Mouse (Mus musculus): Measurements from ENCODE around the gene Olfr374. TPM values are rescaled to one million over a fixed set of nuclear protein-coding genes. Genes with fewer than 3 reads are reported as not detected.

Gene Olfr374
- polyA plus RNA-seq, 1 experiment, result not detected

DNA sequence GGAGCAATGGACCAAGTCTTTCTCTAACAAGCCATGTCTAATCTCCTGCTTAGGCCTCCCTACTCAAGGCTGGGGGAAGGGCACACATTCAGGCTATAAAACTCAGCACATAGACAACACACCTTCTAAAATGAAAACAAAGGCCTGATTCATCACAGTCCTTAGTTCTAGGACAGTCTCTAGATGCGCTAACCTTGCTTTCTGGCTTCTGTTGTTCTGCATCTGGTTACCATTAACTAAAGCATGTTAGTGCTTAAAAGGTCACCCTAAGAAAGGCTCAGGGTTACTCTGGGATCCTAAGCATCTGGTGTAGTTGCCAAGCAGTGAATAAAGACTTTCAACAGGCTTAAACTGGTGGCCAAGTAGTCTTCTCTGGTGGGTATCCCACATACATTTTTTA lies 15.2 kb downstream of the Olfr374 start:
- no peak for DNase-seq (ENCODE audit: low read depth)
- TF ChIP-seq CTCF (IDR thresholded peaks at IDR 0.05; ENCODE audit: borderline replicate concordance, extremely low read depth, insufficient read depth, insufficient read length) (no peak), POLR2A (IDR thresholded peaks at IDR 0.05; ENCODE audit: borderline replicate concordance, extremely low read depth, insufficient read depth, insufficient read length, poor library complexity, severe bottlenecking) (no peak)

DNA sequence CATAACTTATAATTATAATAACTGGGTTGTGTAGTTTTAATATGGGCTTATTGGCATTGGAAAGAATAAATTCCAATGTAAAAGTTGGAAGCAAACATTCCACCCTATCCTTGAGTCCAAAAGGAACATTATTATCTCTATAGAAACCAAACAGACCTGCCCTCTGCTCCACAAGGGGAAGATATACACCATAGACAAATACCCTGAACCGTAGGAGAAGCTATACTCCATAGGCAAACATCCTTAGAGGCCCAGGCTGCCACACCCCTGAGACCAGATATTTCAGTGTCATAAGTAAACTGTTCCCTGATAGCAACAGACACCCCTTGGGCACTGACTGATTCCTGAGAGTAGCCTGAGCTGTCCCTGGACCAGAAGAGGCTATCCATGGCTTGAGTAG lies 21.0 kb downstream of the Olfr374 start:
- no peak for TF ChIP-seq CTCF (IDR thresholded peaks at IDR 0.05; ENCODE audit: borderline replicate concordance, extremely low read depth, insufficient read depth, insufficient read length)
- TF ChIP-seq POLR2A (IDR thresholded peaks at IDR 0.05; ENCODE audit: borderline replicate concordance, extremely low read depth, insufficient read depth, insufficient read length, poor library complexity, severe bottlenecking), result no peak
- DNase-seq (ENCODE audit: low read depth), result no peak

GRCm38 (mm10) chr8:72131251-72131650 lies 24.4 kb downstream of the Olfr374 start:
- no peak for DNase-seq (ENCODE audit: low read depth)
- TF ChIP-seq CTCF (IDR thresholded peaks at IDR 0.05; ENCODE audit: borderline replicate concordance, extremely low read depth, insufficient read depth, insufficient read length) (no peak), POLR2A (IDR thresholded peaks at IDR 0.05; ENCODE audit: borderline replicate concordance, extremely low read depth, insufficient read depth, insufficient read length, poor library complexity, severe bottlenecking) (no peak)

GRCm38 (mm10) chr8:72131901-72132300 lies 25.1 kb downstream of the Olfr374 start:
- TF ChIP-seq POLR2A (IDR thresholded peaks at IDR 0.05; ENCODE audit: borderline replicate concordance, extremely low read depth, insufficient read depth, insufficient read length, poor library complexity, severe bottlenecking) (no peak), CTCF (IDR thresholded peaks at IDR 0.05; ENCODE audit: borderline replicate concordance, extremely low read depth, insufficient read depth, insufficient read length) (no peak)
- DNase-seq (ENCODE audit: low read depth), result no peak

DNA sequence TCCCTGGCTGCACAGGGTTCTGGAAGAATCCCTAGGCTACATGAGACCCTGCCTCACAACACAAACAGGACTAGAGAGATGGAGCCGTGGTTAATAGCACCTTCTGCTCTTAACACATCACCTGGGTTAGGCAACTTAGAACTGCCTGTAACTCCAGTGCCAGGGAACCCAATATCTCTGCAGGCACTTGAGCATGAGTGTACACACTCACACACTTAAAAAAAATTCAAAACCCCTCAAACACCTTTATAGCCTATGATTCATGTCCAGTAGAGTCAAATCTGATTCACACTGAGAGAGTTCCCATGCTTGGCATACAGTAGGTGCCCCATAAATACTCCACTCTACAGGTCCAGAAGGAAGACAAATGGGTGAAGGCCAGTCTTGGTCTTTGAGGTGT lies 25.6 kb downstream of the Olfr374 start:
- TF ChIP-seq POLR2A (IDR thresholded peaks at IDR 0.05; ENCODE audit: borderline replicate concordance, extremely low read depth, insufficient read depth, insufficient read length, poor library complexity, severe bottlenecking), result no peak
- TF ChIP-seq CTCF (IDR thresholded peaks at IDR 0.05; ENCODE audit: borderline replicate concordance, extremely low read depth, insufficient read depth, insufficient read length), result no peak
- DNase-seq (ENCODE audit: low read depth), result no peak

DNA sequence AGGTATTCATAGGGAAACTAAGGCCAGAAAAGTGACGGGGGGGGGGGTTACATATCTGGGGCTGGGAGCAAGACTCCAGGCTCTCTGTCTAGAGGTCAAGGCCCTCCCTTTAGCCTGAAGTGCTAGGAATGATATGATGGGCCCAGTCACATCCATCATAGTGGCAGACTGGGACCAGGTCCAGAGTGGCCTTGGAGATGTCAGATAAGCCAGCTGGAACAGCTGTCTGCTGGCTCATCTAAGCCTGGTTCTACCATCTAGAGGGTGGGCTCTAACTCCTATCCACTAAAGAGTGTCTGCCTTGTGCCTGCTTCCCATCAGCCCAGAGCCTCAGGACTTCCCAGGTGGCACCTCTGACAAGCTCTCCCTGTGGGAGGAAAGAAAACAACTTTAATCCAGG lies 26.1 kb downstream of the Olfr374 start:
- DNase-seq (ENCODE audit: low read depth), result no peak
- TF ChIP-seq POLR2A (IDR thresholded peaks at IDR 0.05; ENCODE audit: borderline replicate concordance, extremely low read depth, insufficient read depth, insufficient read length, poor library complexity, severe bottlenecking) (no peak), CTCF (IDR thresholded peaks at IDR 0.05; ENCODE audit: borderline replicate concordance, extremely low read depth, insufficient read depth, insufficient read length) (no peak)

- TF ChIP-seq POLR2A (IDR thresholded peaks at IDR 0.05; ENCODE audit: borderline replicate concordance, extremely low read depth, insufficient read depth, insufficient read length, poor library complexity, severe bottlenecking) (no peak), CTCF (IDR thresholded peaks at IDR 0.05; ENCODE audit: borderline replicate concordance, extremely low read depth, insufficient read depth, insufficient read length) (no peak)
- no peak for DNase-seq (ENCODE audit: low read depth)
Observed at GRCm38 (mm10) chr8:72133507-72133906, 26.7 kb downstream of the Olfr374 start.

DNA sequence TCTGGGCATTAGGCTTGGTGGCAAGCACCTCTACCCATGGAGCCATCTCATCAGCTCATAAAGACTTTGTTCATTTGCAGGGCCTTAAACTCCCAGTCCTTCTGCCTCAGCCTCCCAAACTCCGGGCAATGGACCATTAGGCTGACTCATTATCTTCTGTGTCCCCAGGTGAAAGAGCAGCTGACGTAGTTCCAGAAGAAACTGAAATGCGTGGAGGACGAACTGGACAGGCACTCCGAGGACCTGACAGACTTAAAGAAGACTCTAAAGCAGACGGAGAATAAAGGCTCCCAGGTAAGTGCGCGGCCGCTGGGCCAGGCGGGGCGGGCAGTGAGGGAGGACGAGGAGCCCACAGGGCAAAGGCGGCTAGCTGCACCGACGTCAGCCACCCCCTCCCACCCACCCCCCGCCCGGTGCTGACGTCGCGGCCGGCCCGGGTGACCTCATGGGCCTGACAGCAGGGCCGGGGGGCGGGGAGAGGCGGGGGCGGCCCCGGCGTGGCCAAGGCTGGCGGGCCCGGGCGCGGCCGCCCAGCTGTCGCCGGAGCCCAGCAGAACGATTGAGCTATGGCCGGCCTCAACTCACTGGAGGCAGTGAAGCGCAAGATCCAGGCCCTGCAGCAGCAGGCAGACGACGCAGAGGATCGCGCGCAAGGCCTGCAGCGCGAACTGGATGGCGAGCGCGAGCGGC lies 28.1 kb downstream of the Olfr374 start, which contains the start of gene Tpm4:
Gene Tpm4, plus strand, starts transcription at position 220 of the 690 bp plus-strand sequence.
- TF ChIP-seq POLR2A (IDR thresholded peaks at IDR 0.05; ENCODE audit: borderline replicate concordance, extremely low read depth, insufficient read depth, insufficient read length, poor library complexity, severe bottlenecking), result peak; percentile 76
- TF ChIP-seq CTCF (IDR thresholded peaks at IDR 0.05; ENCODE audit: borderline replicate concordance, extremely low read depth, insufficient read depth, insufficient read length), result no peak
- no peak for DNase-seq (ENCODE audit: low read depth)

DNA sequence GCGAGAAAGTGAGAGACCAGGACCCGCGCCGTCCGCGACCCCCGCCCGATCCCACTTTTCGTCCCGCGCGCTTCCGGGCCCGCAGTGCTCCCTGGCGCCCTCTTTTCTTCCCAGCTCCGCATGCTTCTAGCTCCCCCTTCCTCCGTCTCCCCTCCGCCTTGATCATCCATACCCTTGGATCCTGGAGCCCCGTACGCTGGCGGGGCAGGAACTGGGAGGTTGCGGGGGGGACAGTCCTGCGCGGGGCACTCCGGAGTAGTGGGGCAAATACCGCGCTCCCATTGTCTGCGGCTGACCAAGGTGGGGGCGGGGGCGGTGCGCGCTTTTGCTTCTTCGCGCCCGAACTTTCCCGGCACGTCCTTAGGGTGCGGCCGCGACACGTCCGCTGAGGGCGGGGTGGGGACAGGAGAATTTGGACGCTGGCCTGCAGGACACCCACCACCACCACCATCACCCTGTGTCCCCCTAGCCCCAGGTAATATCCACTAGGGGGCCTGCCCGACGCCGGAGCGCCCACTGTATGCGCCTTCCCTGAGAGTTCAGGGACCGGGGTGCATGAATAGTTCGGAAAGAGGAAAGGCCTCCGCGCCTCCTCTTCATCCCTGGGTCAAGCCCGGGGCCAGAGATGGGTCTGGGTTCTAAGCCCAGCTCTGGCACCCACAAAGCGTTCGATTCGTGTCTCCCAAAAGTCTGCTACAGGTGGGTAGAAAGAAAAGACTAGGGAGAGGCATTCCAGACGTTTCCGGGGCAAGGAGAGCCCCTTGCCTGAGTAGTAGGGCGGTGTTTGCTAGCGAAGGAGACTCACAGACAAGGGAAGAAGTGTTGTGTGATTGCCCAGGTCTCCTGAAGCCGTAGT lies 28.8 kb downstream of the Olfr374 start:
- TF ChIP-seq CTCF (IDR thresholded peaks at IDR 0.05; ENCODE audit: borderline replicate concordance, extremely low read depth, insufficient read depth, insufficient read length), result peak; percentile 45; the same call in 1 of the 2 replicates
- TF ChIP-seq POLR2A (IDR thresholded peaks at IDR 0.05; ENCODE audit: borderline replicate concordance, extremely low read depth, insufficient read depth, insufficient read length, poor library complexity, severe bottlenecking), result peak; percentile 5; the same call in 1 of the 2 replicates
- peak; percentile 78 for DNase-seq (ENCODE audit: low read depth)

GRCm38 (mm10) chr8:72136302-72136978 lies 29.6 kb downstream of the Olfr374 start:
- DNase-seq (ENCODE audit: low read depth), result peak; percentile 91
- TF ChIP-seq POLR2A (IDR thresholded peaks at IDR 0.05; ENCODE audit: borderline replicate concordance, extremely low read depth, insufficient read depth, insufficient read length, poor library complexity, severe bottlenecking), result no peak
- no peak for TF ChIP-seq CTCF (IDR thresholded peaks at IDR 0.05; ENCODE audit: borderline replicate concordance, extremely low read depth, insufficient read depth, insufficient read length)

DNA sequence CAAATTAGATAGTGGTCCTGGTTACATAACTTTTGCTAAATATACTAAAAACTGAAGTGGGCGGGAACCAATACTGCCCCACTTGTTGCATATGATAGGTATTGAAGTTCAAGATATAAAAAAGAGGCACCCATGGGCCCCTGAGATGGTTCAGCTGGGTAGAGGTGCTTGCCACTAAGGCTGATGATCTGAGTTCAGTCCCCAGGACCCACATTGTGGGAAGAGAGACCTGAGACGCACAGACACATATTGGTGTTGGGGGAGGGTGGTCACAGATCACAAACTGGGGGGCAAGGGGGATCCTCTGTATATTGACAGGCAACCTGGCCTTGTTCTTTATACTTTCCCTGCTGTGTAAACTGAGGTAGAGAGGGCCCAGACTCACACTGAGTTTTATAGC lies 30.6 kb downstream of the Olfr374 start:
- TF ChIP-seq CTCF (IDR thresholded peaks at IDR 0.05; ENCODE audit: borderline replicate concordance, extremely low read depth, insufficient read depth, insufficient read length) (no peak), POLR2A (IDR thresholded peaks at IDR 0.05; ENCODE audit: borderline replicate concordance, extremely low read depth, insufficient read depth, insufficient read length, poor library complexity, severe bottlenecking) (no peak)

More for the DNA sequence above, 30.6 kb downstream of the Olfr374 start:
- no peak for DNase-seq (ENCODE audit: low read depth)

Measured in brain, embryonic 14.5 days (tissue).